Mouse (Mus musculus) liver, embryonic 11.5 days (tissue): Measurements from ENCODE around the gene Fitm1. TPM values are rescaled to one million over a fixed set of nuclear protein-coding genes. Genes with fewer than 3 reads are reported as not detected.

Source experiments
- ATAC-seq: fragments of 200-750 bp; cut with Nextera tagmentation; replicated peaks from 2 replicates; pipeline ENCODE4 v1.8.0; 2017; ENCODE audit warnings: moderate number of reproducible peaks, mild to moderate bottlenecking, moderate TSS enrichment, moderate library complexity; ENCODE audit not compliant: low FRiP score
- DNase-seq: peaks from one replicate; pipeline ENCODE4 v3.0.0-alpha.2; 2017; ENCODE audit warnings: low spot score
- H3K27ac ChIP-seq: fragments of 300-500 bp; sonication (generic); 2 replicates; pipeline ENCODE4 v1.5.1; 2014; ENCODE audit warnings: mild to moderate bottlenecking, low read depth, low read length, control low read depth
- H3K27me3 ChIP-seq: fragments of 300-500 bp; sonication (generic); replicated peaks from 2 replicates; pipeline ENCODE4 v1.6.1; 2014; ENCODE audit warnings: low read length, mixed read lengths; ENCODE audit not compliant: control insufficient read depth, insufficient read depth
- H3K36me3 ChIP-seq: fragments of 300-500 bp; sonication (generic); 2 replicates; pipeline ENCODE4 v1.6.1; 2014; ENCODE audit warnings: mild to moderate bottlenecking, low read length, moderate library complexity, mixed read lengths; ENCODE audit not compliant: control insufficient read depth, insufficient read depth
- H3K4me1 ChIP-seq: fragments of 300-500 bp; sonication (generic); replicated peaks from 2 replicates; pipeline ENCODE4 v1.6.1; 2014; ENCODE audit warnings: low read length, mixed read lengths; ENCODE audit not compliant: control insufficient read depth, insufficient read depth
- H3K4me2 ChIP-seq: fragments of 300-500 bp; sonication (generic); 2 replicates; pipeline ENCODE4 v1.6.1; 2014; ENCODE audit warnings: mild to moderate bottlenecking, control low read depth, moderate library complexity
- H3K4me3 ChIP-seq: fragments of 300-500 bp; sonication (generic); 2 replicates; pipeline ENCODE4 v1.5.1; 2014; ENCODE audit warnings: low read depth, low read length, control low read depth
- H3K9ac ChIP-seq: fragments of 300-500 bp; sonication (generic); 2 replicates; pipeline ENCODE4 v1.6.1; 2014; ENCODE audit warnings: low read depth, low read length, control low read depth
- H3K9me3 ChIP-seq: fragments of 300-500 bp; sonication (generic); 2 replicates; pipeline ENCODE4 v1.6.1; 2016; ENCODE audit warnings: low read length, inconsistent platforms, mixed read lengths; ENCODE audit not compliant: control insufficient read depth
- WGBS: fragments of 180-500 bp; shearing (Covaris S2); extraction: QIAGEN DNeasy Blood & Tissue Kit; methylation state at CpG from one replicate; pipeline ENCODE4 v1.1.7; 2014; 5-methylcytosine and 5-hydroxymethylcytosine counted together
- polyA plus RNA-seq: library from polyadenylated mRNA; unstranded; fragments of >200 nt; fragmentation: Nextera tagmentation; extraction: Ambion mirVana; gene quantifications from 2 replicates; pipeline ENCODE4 v1.2.1, GENCODE M21; 2014

The Fitm1 gene
- polyA plus RNA-seq, 1 experiment from 2014 or later: 2.6 TPM

DNA sequence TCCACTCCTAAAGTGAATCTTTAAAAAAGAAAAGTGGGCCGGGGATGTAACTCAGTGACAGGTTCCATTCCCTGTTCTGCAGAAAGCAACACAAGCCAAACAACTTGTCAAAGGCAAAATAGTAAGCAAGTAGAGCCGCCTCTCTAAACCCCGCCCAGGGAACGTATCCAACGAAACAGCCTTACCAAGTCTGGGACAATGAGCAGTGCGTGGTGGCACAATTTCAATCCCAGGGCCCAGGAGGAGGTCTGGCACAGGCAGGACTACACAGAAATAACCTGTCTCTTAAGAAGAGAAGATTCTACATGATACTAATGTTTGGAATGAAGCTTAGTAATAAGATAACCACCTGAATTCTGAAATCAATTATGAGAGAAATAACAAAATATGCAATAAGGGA, 25.2 kb upstream of the Fitm1 start:
- no peak overlapping the region for H3K4me3 ChIP-seq
- no peak overlapping the region for H3K9ac ChIP-seq
- no peaks in the 10 kb centered on the region for H3K27me3 ChIP-seq
- H3K36me3 ChIP-seq: peaks cover 24% of the 10 kb centered on the region
- H3K27ac ChIP-seq: no peak overlapping the region
- H3K4me1 ChIP-seq: no peaks in the 10 kb centered on the region
- no peak overlapping the region for H3K4me2 ChIP-seq
- ATAC-seq (no peak), DNase-seq (no peak)
- WGBS: 89% methylated on average over 6 of the region's 6 CpGs
- H3K9me3 ChIP-seq: no peaks in the 10 kb centered on the region

DNA sequence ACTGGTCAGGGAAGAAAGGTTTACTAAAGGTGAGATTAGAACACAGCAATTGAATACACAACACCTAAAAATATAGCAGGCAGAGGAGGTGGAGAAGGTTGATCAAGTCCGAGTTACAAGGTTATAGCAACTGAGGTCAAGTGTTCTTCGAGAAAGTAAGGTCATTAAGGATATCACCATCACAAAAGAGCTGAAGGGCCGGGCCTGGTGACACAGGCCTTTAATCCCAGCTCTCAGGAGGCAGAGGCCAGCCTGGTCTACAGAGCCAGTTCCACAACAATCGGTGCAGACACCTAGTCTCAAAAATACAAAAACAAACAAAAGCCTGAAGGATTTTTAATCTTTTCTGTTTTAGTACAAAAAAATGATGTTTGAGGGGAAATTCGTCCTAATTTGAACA, 24.1 kb upstream of the Fitm1 start:
- H3K4me3 ChIP-seq: no peak overlapping the region
- no peaks in the 10 kb centered on the region for H3K27me3 ChIP-seq
- H3K9me3 ChIP-seq: no peaks in the 10 kb centered on the region
- ATAC-seq: no peak
- WGBS: 74% methylated on average over 5 of the region's 5 CpGs
- H3K36me3 ChIP-seq: peaks cover 17% of the 10 kb centered on the region
- DNase-seq: no peak
- no peaks in the 10 kb centered on the region; the same call in 1 of the 2 replicates for H3K4me1 ChIP-seq
- no peak overlapping the region for H3K9ac ChIP-seq
- no peak overlapping the region for H3K27ac ChIP-seq
- H3K4me2 ChIP-seq: no peak overlapping the region

DNA sequence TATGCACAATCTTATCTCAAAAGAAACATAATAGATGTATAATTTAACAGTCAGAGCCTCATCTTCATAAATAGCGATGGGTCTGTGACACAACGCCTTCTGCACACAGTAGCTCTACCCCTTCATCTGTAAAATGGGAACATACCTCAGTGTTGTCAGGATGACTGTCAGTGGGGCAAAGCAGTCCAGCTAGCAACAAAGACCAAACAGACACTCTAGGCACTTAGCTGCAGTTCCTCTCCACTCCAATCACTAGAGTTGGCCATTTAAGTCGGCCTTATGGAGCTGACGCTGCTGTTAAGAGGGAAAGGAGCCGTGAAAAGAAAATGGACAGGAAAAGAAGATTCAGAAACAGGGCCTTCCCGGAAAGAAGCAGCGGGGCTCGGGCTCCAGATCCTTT, 23.6 kb upstream of the Fitm1 start:
- H3K9ac ChIP-seq: no peak overlapping the region
- H3K9me3 ChIP-seq: no peaks in the 10 kb centered on the region
- H3K27ac ChIP-seq: no peak overlapping the region
- no peaks in the 10 kb centered on the region for H3K27me3 ChIP-seq
- H3K4me3 ChIP-seq: no peak overlapping the region
- WGBS: 90% methylated on average over 8 of the region's 8 CpGs
- no peak for ATAC-seq
- H3K4me1 ChIP-seq: peaks cover 4% of the 10 kb centered on the region
- peaks cover 16% of the 10 kb centered on the region for H3K36me3 ChIP-seq
- H3K4me2 ChIP-seq: no peak overlapping the region
- no peak for DNase-seq

DNA sequence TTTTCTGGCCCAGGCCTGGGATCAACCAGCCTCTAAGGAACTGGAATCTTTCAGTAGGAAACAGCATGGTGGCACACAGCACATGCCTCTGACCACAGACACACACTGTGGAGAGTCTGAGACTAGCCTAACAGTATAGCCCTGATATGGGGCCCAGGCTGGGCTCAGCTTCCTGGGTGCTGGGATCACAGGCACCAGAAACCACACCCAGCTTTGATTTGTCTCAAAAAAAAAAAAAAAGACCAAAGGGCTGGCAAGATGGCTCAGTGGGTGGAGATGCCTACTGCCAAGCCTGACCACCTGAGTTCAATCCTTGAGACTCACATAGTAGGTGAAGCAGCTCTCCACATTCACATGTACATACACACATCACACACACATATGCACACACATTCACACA, 20.8 kb upstream of the Fitm1 start:
- H3K4me2 ChIP-seq: no peak overlapping the region
- no peaks in the 10 kb centered on the region for H3K36me3 ChIP-seq
- peaks cover 16% of the 10 kb centered on the region for H3K4me1 ChIP-seq
- ATAC-seq (no peak), DNase-seq (no peak)
- H3K9me3 ChIP-seq: no peaks in the 10 kb centered on the region
- no peaks in the 10 kb centered on the region for H3K27me3 ChIP-seq
- H3K4me3 ChIP-seq: no peak overlapping the region
- H3K27ac ChIP-seq: no peak overlapping the region
- H3K9ac ChIP-seq: no peak overlapping the region

DNA sequence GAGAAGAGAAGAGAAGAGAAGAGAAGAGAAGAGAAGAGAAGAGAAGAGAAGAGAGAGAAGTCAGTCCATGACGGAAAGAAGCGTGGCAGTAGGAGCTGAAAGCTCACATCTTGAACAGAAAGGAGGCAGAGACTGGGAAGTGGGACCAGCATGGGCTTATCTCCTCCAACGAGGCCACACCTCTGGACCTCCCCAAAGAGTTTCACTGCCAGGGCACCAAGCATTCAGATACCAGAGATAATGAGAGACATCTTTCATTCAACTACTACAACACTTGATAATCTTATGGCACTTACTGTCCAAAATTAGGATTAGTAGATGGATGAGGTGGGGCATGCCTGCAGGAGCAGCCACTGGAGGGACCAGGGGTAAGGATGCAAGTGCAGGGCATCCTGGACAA, 19.6 kb upstream of the Fitm1 start:
- DNase-seq: no peak
- Histone ChIP-seq H3K9ac (no peak overlapping the region), H3K4me1 (peaks cover 16% of the 10 kb centered on the region), H3K4me2 (no peak overlapping the region), H3K4me3 (no peak overlapping the region), H3K27me3 (no peaks in the 10 kb centered on the region), H3K9me3 (no peaks in the 10 kb centered on the region), H3K27ac (no peak overlapping the region), H3K36me3 (no peaks in the 10 kb centered on the region)
- no peak for ATAC-seq
- 66% methylated on average over 3 of the region's 3 CpGs for WGBS

DNA sequence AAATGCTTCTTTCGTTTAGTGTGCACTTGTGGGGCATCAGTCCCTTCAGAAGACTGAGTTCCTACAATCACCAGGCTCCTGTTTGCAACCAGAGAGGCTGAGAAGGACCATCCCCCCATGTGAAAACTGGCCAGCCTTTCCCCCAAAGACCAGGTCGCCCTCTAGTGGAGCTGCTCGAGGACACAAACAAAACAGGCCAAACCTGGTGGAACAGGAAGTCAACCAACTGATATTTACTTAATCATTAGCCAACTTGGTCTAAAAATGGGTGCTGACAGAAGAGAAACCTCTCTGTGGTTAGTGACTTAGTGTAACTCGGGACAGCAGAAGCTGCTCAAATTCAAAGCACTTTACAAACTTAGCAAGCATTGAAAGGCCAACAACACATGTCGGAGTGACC, 18.4 kb upstream of the Fitm1 start:
- H3K4me1 ChIP-seq: peaks cover 22% of the 10 kb centered on the region
- 0 out of 2 replicates have a peak overlapping the region, but pooled peaks have one; percentile 11 for H3K4me2 ChIP-seq
- H3K36me3 ChIP-seq: no peaks in the 10 kb centered on the region
- no peak overlapping the region for H3K4me3 ChIP-seq
- DNase-seq (peak; percentile 72), ATAC-seq (no peak)
- no peaks in the 10 kb centered on the region for H3K27me3 ChIP-seq
- H3K9me3 ChIP-seq: no peaks in the 10 kb centered on the region
- H3K9ac ChIP-seq: no peak overlapping the region
- WGBS: 24% methylated on average over 5 of the region's 5 CpGs
- H3K27ac ChIP-seq: peak overlapping the region; percentile 57; the same call in 1 of the 2 replicates

DNA sequence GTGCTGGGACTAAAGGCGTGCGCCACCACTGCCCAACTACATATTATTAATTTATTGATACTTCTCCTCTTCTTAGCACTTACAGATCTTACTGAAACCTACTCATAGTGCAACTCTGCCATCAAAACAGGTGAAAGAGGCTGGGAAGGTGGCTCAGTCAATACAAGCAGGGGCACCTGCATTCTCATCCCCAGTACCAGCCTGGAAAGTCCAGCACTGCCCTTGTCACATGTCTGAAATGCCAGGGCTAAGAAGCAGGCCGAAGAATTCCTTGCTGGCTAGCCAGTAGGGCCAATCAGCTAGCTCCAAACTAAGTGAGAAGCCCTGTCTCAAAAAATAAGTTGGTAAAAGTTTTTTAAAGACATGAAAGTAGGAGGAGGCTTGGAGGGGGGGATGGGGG, 17.8 kb upstream of the Fitm1 start:
- Histone ChIP-seq H3K4me1 (peaks cover 24% of the 10 kb centered on the region), H3K27me3 (no peaks in the 10 kb centered on the region), H3K4me2 (no peak overlapping the region), H3K36me3 (no peaks in the 10 kb centered on the region), H3K4me3 (no peak overlapping the region), H3K27ac (peak overlapping the region; percentile 57), H3K9ac (peak overlapping the region; percentile 12; the same call in 1 of the 2 replicates), H3K9me3 (no peaks in the 10 kb centered on the region)
- DNase-seq: no peak
- 90% methylated on average over 3 of the region's 3 CpGs for WGBS
- no peak for ATAC-seq

DNA sequence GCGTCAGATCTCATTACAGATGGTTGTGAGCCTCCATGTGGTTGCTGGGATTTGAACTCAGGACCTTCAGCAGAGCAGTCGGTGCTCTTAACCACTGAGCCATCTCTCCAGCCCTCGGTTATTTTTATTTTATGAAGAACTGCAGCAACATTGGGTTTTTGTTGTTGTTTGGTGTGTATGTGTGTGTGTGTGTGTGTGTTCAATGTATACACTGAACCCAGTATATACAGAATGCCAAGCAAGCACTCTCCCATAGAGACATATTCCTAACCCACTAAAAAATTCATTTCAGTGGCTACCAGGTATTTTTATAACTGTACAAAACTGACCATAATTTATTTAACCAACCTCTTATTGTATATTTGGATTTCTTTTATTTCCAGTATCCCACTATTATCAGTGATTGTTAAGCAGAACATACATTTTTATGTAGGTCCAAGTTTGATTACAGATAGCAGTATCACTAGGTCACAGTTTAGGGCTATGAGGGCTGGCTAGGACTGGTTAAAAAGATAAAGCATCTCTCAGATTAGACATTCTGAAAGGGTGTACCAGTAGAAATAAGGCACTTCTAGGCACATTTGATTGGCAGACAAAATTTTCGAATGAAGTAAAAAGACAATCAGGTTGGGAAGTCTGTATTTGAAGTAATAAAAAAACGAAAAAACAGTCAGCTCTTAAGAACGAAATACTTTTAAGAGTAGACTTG, 16.5 kb upstream of the Fitm1 start:
- peak overlapping the region; percentile 92 for H3K4me2 ChIP-seq
- DNase-seq (no peak), ATAC-seq (peak; percentile 30; the same call in 1 of the 2 replicates)
- H3K4me3 ChIP-seq: peak overlapping the region; percentile 68
- no peaks in the 10 kb centered on the region for H3K9me3 ChIP-seq
- no peaks in the 10 kb centered on the region; the same call in 1 of the 2 replicates for H3K36me3 ChIP-seq
- H3K27ac ChIP-seq: peak overlapping the region; percentile 99
- H3K27me3 ChIP-seq: no peaks in the 10 kb centered on the region
- 46% methylated on average over 6 of the region's 6 CpGs for WGBS
- H3K4me1 ChIP-seq: peaks cover 24% of the 10 kb centered on the region
- H3K9ac ChIP-seq: no peak overlapping the region

DNA sequence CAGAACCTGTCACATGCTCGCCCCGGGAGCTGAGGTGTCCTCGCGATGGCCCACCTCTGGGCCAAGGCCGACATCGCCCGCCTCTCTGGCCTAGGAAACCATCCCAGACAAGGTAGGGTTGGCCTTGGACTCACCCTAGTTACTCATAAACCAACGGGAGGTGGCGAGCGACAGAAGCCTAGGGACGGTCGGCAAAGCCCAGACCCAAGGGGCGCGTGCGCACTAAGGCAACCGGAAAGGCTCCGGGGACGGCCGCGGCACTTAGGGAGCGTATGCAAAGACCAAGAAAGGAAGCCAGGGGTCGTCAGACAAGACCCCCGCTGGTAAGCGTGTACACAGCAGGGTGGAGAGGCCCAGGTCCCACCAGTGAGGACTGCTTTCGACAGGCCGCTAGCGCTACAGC, 15.6 kb upstream of the Fitm1 start, which contains the start of gene Dcaf11:
Dcaf11 (plus strand) TSS at position 208 of the 403 bp plus-strand sequence.
- Histone ChIP-seq H3K4me1 (peaks cover 24% of the 10 kb centered on the region), H3K27ac (peak within 1 kb of the TSS; percentile 99), H3K4me2 (peak within 1 kb of the TSS; percentile 92), H3K9me3 (no peaks in the 10 kb centered on the region), H3K27me3 (no peaks in the 10 kb centered on the region), H3K9ac (peak within 1 kb of the TSS; percentile 85), H3K36me3 (peaks cover 5% of the 10 kb centered on the region; the same call in 1 of the 2 replicates), H3K4me3 (peak within 1 kb of the TSS; percentile 68)
- under 1% methylated on average over 27 of the region's 27 CpGs for WGBS
- DNase-seq: peak; percentile 90
- peak; percentile 77 for ATAC-seq
